Mouse (Mus musculus) lung, postnatal 0 days (tissue): ENCODE measurements at regions not wholly inside any gene's neighbourhood (a gene's known extent, or its start where the extent isn't known, plus 50 kb on each side); places are given as distances from the start of the nearest gene placed in this dataset.
"Not testable (repeated sequence)": the region's sequence is repeated elsewhere in the genome, so short reads cannot be mapped to it uniquely, and the experiment has no call there.

Experiments used
- ATAC-seq: fragments of 200-750 bp; cut with Nextera tagmentation; 2 replicates; pipeline ENCODE4 v1.8.0; 2017; ENCODE audit warnings: moderate library complexity
- DNase-seq: peaks from one replicate; pipeline ENCODE4 v3.0.0-alpha.2; 2016; ENCODE audit warnings: low spot score
- H3K27ac ChIP-seq: fragments of 300-500 bp; sonication (generic); 2 replicates; pipeline ENCODE4 v1.5.1; 2014; ENCODE audit warnings: antibody characterized with exemption, mild to moderate bottlenecking, low read length, mixed read lengths
- H3K27me3 ChIP-seq: fragments of 300-500 bp; sonication (generic); replicated peaks from 2 replicates; pipeline ENCODE4 v1.6.1; 2014; ENCODE audit warnings: low read length, mixed read lengths; ENCODE audit not compliant: insufficient read depth
- H3K36me3 ChIP-seq: fragments of 300-500 bp; sonication (generic); 2 replicates; pipeline ENCODE4 v1.6.1; 2014; ENCODE audit warnings: low read length, mixed read lengths; ENCODE audit not compliant: insufficient read depth
- H3K4me1 ChIP-seq: fragments of 300-500 bp; sonication (generic); 2 replicates; pipeline ENCODE4 v1.6.1; 2014; ENCODE audit warnings: antibody characterized with exemption, low read depth, low read length, mixed read lengths; ENCODE audit not compliant: insufficient read depth
- H3K4me2 ChIP-seq: fragments of 300-500 bp; sonication (generic); replicated peaks from 2 replicates; pipeline ENCODE4 v1.6.1; 2014; ENCODE audit warnings: low read depth, mild to moderate bottlenecking, low read length, moderate library complexity, mixed read lengths
- H3K4me3 ChIP-seq: fragments of 300-500 bp; sonication (generic); 2 replicates; pipeline ENCODE4 v1.5.1; 2014; ENCODE audit warnings: low read depth, low read length
- H3K9ac ChIP-seq: fragments of 300-500 bp; sonication (generic); replicated peaks from 2 replicates; pipeline ENCODE4 v1.6.1; 2014; ENCODE audit warnings: low read depth, mild to moderate bottlenecking
- H3K9me3 ChIP-seq: fragments of 300-500 bp; sonication (generic); 2 replicates; pipeline ENCODE4 v1.6.1; 2016; ENCODE audit warnings: low read length, mixed read lengths
- CTCF ChIP-seq: IDR thresholded peaks from 2 replicates; pipeline ENCODE4 v1.5.1; 2016; ENCODE audit warnings: antibody characterized with exemption, mild to moderate bottlenecking
- EP300 ChIP-seq: IDR thresholded peaks from 2 replicates; pipeline ENCODE4 v1.6.1; 2016; ENCODE audit warnings: antibody characterized with exemption, mild to moderate bottlenecking, control low read depth
- WGBS: fragments of 180-500 bp; shearing (Covaris S2); extraction: QIAGEN DNeasy Blood & Tissue Kit; methylation state at CpG from one replicate; pipeline ENCODE4 v1.1.7; 2014; 5-methylcytosine and 5-hydroxymethylcytosine counted together

DNA sequence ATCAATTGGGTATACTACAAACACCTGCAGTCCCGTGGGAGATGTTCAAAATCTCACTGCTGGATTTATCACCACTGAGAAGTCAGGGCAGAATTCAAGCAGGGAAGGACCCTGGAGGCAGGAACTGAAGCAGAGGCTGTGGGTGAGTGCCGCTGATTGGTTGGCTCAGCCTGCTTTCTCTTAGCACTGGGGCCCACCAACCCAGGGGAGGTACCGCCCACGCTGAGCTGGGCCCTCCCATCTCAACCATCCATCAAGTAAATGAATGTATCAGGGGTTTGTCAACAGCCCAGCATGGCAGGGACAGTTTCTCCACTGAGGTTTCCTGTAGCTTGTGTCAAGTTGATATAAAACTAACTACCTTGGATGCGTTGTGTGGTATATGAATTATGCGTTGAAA, 109.2 kb downstream of the Cand1 start:
- Histone ChIP-seq H3K4me3 (no peak overlapping the region), H3K9me3 (no peaks in the 10 kb centered on the region), H3K4me1 (no peaks in the 10 kb centered on the region), H3K27me3 (no peaks in the 10 kb centered on the region), H3K9ac (no peak overlapping the region), H3K27ac (no peak overlapping the region), H3K4me2 (no peak overlapping the region), H3K36me3 (no peaks in the 10 kb centered on the region)
- TF ChIP-seq CTCF, result no peak
- no peak for TF ChIP-seq EP300
- DNase-seq, result no peak
- no peak for ATAC-seq
- WGBS, result 76% methylated on average over 6 of the region's 6 CpGs

DNA sequence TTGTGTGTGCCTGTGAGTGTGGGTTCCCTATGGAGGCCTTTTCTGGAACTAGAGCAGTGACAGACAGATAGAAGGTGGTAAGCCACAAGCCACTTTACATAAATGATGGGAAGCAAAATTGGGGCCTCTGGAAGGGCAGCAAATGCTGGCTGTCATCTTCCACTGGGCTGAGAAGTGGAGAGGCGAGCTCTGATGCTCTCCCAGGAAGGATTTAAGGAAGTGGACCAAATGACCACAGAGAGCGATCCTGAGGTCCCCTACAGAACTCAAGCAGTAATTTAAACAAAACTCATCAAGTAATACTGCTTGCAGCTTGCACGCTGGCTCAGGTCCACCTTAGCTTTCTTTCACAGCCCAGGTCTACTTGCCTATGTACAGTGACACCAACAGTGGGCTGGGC, 111.8 kb downstream of the Cand1 start:
- Histone ChIP-seq H3K27ac (no peak overlapping the region), H3K9ac (no peak overlapping the region), H3K9me3 (no peaks in the 10 kb centered on the region), H3K4me2 (no peak overlapping the region), H3K4me1 (no peaks in the 10 kb centered on the region), H3K27me3 (no peaks in the 10 kb centered on the region), H3K4me3 (no peak overlapping the region), H3K36me3 (no peaks in the 10 kb centered on the region)
- TF ChIP-seq CTCF (no peak), EP300 (no peak)
- 95% methylated on average over 3 of the region's 3 CpGs for WGBS
- DNase-seq, result no peak
- no peak for ATAC-seq

DNA sequence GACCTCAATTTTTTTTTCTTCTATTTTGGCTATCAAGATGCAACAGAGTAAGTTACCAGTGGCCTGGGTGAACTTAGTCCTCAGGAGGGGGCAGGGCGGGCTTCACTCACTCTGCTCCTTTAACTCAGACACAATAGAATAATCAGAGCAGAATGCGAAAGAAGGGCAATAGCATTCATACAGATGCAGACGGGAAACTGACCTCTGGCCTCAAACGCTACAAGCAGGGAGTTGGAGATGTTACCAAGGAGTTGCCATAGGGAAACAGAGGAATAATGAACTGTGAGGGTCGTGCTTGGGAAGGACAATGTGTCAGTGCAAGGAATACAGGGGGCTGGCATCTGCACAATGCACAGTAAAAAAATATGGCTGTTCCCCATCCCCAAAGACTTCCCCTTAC, 116.3 kb downstream of the Cand1 start:
- WGBS, result 70% methylated on average over 5 of the region's 5 CpGs
- ATAC-seq (no peak), DNase-seq (no peak)
- H3K4me3 ChIP-seq, result no peak overlapping the region
- TF ChIP-seq EP300, result no peak
- no peak for TF ChIP-seq CTCF
- no peak overlapping the region for H3K4me2 ChIP-seq
- no peak overlapping the region for H3K9ac ChIP-seq
- H3K36me3 ChIP-seq, result no peaks in the 10 kb centered on the region
- H3K27me3 ChIP-seq, result no peaks in the 10 kb centered on the region
- H3K27ac ChIP-seq, result no peak overlapping the region
- H3K4me1 ChIP-seq, result no peaks in the 10 kb centered on the region
- H3K9me3 ChIP-seq, result no peaks in the 10 kb centered on the region

DNA sequence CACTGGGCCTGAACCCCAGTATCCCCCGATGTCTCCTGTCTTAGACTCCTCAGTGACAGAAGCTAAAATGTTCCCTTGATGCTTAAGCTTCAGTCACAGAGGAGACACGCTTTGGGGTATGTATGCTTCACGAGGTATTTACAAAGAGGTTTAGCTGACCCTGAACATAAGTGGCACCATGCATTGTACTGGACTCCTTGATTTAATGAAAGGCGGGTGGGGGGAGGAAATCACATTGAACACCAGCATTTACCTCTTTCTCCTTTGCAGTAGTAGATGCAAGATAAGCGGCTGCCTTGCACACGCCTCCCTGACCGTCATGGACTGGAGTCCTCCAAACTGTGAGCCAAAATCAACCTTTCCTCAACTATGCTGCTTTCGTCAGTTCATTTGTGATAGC, 117.5 kb downstream of the Cand1 start:
- WGBS, result 95% methylated on average over 8 of the region's 8 CpGs
- no peaks in the 10 kb centered on the region for H3K27me3 ChIP-seq

DNA sequence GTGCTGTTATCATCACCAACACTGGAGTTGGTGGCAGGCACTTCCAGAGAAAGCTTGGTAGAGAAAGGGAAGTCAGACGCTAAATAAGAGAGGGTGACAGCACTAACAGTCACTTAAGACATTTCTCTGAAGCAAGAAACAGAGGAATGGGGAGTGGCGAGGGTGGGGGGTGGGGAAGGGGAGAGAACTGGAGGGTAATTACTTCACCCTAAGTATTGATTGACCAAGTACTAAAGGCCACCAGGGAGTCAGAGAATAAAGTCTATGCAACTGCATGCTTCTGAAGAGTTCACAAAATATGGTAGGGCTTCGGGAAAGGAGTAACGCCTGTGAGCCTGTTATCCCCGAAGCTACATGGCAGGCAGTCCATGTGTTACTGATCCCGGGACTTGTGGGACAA, 118.3 kb downstream of the Cand1 start:
- Histone ChIP-seq H3K9me3 (no peaks in the 10 kb centered on the region), H3K27ac (no peak overlapping the region), H3K27me3 (no peaks in the 10 kb centered on the region), H3K9ac (no peak overlapping the region), H3K4me2 (no peak overlapping the region), H3K4me3 (no peak overlapping the region), H3K4me1 (no peaks in the 10 kb centered on the region), H3K36me3 (no peaks in the 10 kb centered on the region)
- no peak for DNase-seq
- no peak for TF ChIP-seq EP300
- no peak for TF ChIP-seq CTCF
- ATAC-seq, result no peak
- 68% methylated on average over 6 of the region's 6 CpGs for WGBS

More for the DNA sequence above, 117.5 kb downstream of the Cand1 start:
- H3K9ac ChIP-seq, result no peak overlapping the region
- no peak for DNase-seq
- no peaks in the 10 kb centered on the region for H3K36me3 ChIP-seq
- TF ChIP-seq EP300 (no peak), CTCF (no peak)
- no peak overlapping the region for H3K4me3 ChIP-seq
- ATAC-seq, result no peak
- H3K27ac ChIP-seq, result no peak overlapping the region
- no peaks in the 10 kb centered on the region for H3K9me3 ChIP-seq
- H3K4me2 ChIP-seq, result no peak overlapping the region
- no peaks in the 10 kb centered on the region for H3K4me1 ChIP-seq

DNA sequence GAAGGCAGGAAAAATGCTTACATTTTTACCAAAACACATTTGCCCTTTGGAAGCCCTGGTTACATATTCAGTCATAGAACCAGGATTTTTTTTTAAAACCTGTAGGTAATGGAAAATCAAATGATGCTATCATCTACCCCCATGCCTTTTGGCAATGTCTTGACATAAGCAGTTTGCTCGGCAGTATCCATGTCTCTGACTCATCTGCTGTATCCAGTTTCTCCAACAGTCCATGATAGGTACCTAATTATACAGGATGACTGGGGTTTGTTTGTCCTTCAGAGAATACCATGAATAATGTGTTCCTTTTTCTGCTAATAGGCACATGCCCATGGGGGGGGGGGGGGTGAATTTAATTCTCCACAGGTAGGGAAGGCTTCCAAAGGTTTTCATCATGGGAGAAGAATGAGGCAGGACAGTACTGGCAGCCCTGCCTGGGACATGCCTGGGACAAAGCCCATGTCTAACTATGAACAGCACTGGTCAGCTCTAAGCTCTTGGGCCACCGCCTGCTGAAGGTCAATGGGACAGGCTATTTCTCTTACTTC, 122.9 kb downstream of the Cand1 start:
- Histone ChIP-seq H3K4me2 (no peak overlapping the region), H3K9ac (no peak overlapping the region), H3K9me3 (no peaks in the 10 kb centered on the region), H3K27ac (no peak overlapping the region), H3K27me3 (no peaks in the 10 kb centered on the region), H3K4me3 (no peak overlapping the region), H3K36me3 (no peaks in the 10 kb centered on the region), H3K4me1 (no peaks in the 10 kb centered on the region)
- WGBS, result 78% methylated on average over 2 of the region's 2 CpGs
- no peak for DNase-seq
- no peak for TF ChIP-seq CTCF
- TF ChIP-seq EP300, result no peak
- ATAC-seq, result no peak

DNA sequence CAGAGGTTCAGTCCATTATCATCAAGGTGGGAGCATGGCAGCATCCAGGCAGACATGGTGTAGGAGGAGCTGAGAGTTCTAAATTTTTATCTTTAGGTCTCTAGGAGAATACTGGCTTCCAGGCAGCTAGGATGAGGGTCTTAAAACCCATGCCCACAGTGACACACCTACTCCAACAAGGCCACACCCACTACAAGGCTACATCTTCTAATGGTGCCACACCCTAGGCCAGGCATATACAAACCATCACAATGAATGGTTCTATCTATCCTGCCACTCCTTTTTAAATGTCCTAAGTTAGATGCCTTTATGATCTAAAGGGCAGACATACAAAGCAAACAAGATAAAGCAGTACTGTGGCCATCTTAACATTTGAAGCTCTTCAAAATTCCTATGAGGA, 124.7 kb downstream of the Cand1 start:
- H3K36me3 ChIP-seq, DNase-seq, H3K9me3 ChIP-seq, H3K4me2 ChIP-seq, H3K27ac ChIP-seq, H3K27me3 ChIP-seq, ATAC-seq, H3K9ac ChIP-seq, H3K4me1 ChIP-seq, H3K4me3 ChIP-seq: not testable (repeated sequence)
